Mouse (Mus musculus) heart, embryonic 14.5 days (tissue): ENCODE data around the gene Tcn2. TPM values are rescaled to one million over a fixed set of nuclear protein-coding genes. Genes with fewer than 3 reads are reported as not detected.
A peak's percentile ranks its signal among the peaks of the same experiment; 100 is the strongest.
"Not testable (repeated sequence)": the region's sequence is repeated elsewhere in the genome, so short reads cannot be mapped to it uniquely, and the experiment has no call there.

Experiments
- ATAC-seq: fragments of 200-750 bp; cut with Nextera tagmentation; 2 replicates; pipeline ENCODE4 v1.8.0; 2017; ENCODE audit warnings: low read depth, moderate TSS enrichment; ENCODE audit not compliant: insufficient number of reproducible peaks, insufficient read depth, low FRiP score
- H3K27ac ChIP-seq, 2 experiments: fragments of 200-500 bp in 1 of 2; fragments of 300-500 bp in 1 of 2; sonication (generic) in 1 of 2; replicated peaks in 1 of 2; 2 replicates each; pipeline ENCODE4 v1.5.1; 2012 to 2014; ENCODE audit warnings: low read depth in 2 of 2, low read length in 2 of 2, control low read depth in 1 of 2, mild to moderate bottlenecking in 1 of 2, mixed read lengths in 1 of 2; ENCODE audit not compliant: control insufficient read depth in 1 of 2, insufficient read depth in 1 of 2
- H3K27me3 ChIP-seq: fragments of 300-500 bp; sonication (generic); 2 replicates; pipeline ENCODE4 v1.6.1; 2014; ENCODE audit warnings: mild to moderate bottlenecking, low read length, control low read depth; ENCODE audit not compliant: control insufficient read depth, insufficient read depth
- H3K36me3 ChIP-seq: fragments of 300-500 bp; sonication (generic); 2 replicates; pipeline ENCODE4 v1.6.1; 2014; ENCODE audit warnings: mild to moderate bottlenecking, control low read depth, low read length, mixed read lengths; ENCODE audit not compliant: control insufficient read depth, insufficient read depth
- H3K4me1 ChIP-seq, 2 experiments: fragments of 200-500 bp in 1 of 2; fragments of 300-500 bp in 1 of 2; sonication (generic) in 1 of 2; 2 replicates each; pipeline ENCODE4 v1.6.1; 2012 to 2014; ENCODE audit warnings: low read length in 2 of 2, control low read depth in 1 of 2, mixed read lengths in 1 of 2; ENCODE audit not compliant: control insufficient read depth in 2 of 2, insufficient read depth in 2 of 2
- H3K4me2 ChIP-seq: fragments of 300-500 bp; sonication (generic); 2 replicates; pipeline ENCODE4 v1.6.1; 2014; ENCODE audit warnings: mild to moderate bottlenecking, low read length
- H3K4me3 ChIP-seq, 2 experiments: fragments of 200-500 bp in 1 of 2; fragments of 300-500 bp in 1 of 2; sonication (generic) in 1 of 2; 2 replicates each; pipeline ENCODE4 v1.5.1; 2012 to 2014; ENCODE audit warnings: low read length in 2 of 2, mild to moderate bottlenecking in 2 of 2, control low read depth in 1 of 2, low read depth in 1 of 2, moderate library complexity in 1 of 2; ENCODE audit not compliant: control insufficient read depth in 1 of 2, insufficient read depth in 1 of 2
- H3K9ac ChIP-seq: fragments of 300-500 bp; sonication (generic); 2 replicates; pipeline ENCODE4 v1.6.1; 2014; ENCODE audit warnings: mild to moderate bottlenecking, low read length
- H3K9me3 ChIP-seq: fragments of 300-500 bp; sonication (generic); 2 replicates; pipeline ENCODE4 v1.6.1; 2016; ENCODE audit warnings: low read length, control low read depth; ENCODE audit not compliant: control insufficient read depth
- WGBS: fragments of 180-500 bp; shearing (Covaris S2); extraction: QIAGEN DNeasy Blood & Tissue Kit; methylation state at CpG from one replicate; pipeline ENCODE4 v1.1.7; 2014; 5-methylcytosine and 5-hydroxymethylcytosine counted together
- polyA plus RNA-seq: library from polyadenylated mRNA; unstranded; fragments of >200 nt; fragmentation: Nextera tagmentation; extraction: Ambion mirVana; gene quantifications from 2 replicates; pipeline ENCODE4 v1.2.1, GENCODE M21; 2014

Gene Tcn2
- polyA plus RNA-seq, 1 experiment from 2014 or later, result 91.6 TPM

GRCm38 (mm10) chr11:3954876-3955275, 22.9 kb upstream of the Tcn2 start:
- WGBS, result 81% methylated on average over 5 of the region's 5 CpGs
- H3K4me2 ChIP-seq, H3K9me3 ChIP-seq, ATAC-seq, H3K4me1 ChIP-seq, H3K36me3 ChIP-seq, H3K27me3 ChIP-seq, H3K4me3 ChIP-seq, H3K9ac ChIP-seq, H3K27ac ChIP-seq: not testable (repeated sequence)

GRCm38 (mm10) chr11:3946386-3946785, 14.4 kb upstream of the Tcn2 start:
- no peak overlapping the region for H3K4me2 ChIP-seq
- 31% methylated on average over 1 of the region's 1 CpGs for WGBS
- H3K9me3 ChIP-seq, result no peaks in the 10 kb centered on the region
- ATAC-seq, result no peak
- H3K4me3 ChIP-seq, result no peak overlapping the region
- H3K4me1 ChIP-seq, result no peaks in the 10 kb centered on the region
- H3K9ac ChIP-seq, result no peak overlapping the region
- H3K36me3 ChIP-seq, result no peaks in the 10 kb centered on the region
- H3K27me3 ChIP-seq, result no peaks in the 10 kb centered on the region
- no peak overlapping the region for H3K27ac ChIP-seq

- H3K4me2 ChIP-seq, result no peak overlapping the region
- H3K27me3 ChIP-seq, result no peaks in the 10 kb centered on the region
- H3K4me1 ChIP-seq, result no peaks in the 10 kb centered on the region
- WGBS, result 79% methylated on average over 7 of the region's 7 CpGs
- no peak overlapping the region for H3K4me3 ChIP-seq
- H3K9ac ChIP-seq, result no peak overlapping the region
- no peaks in the 10 kb centered on the region for H3K9me3 ChIP-seq
- no peaks in the 10 kb centered on the region for H3K36me3 ChIP-seq
- no peak for ATAC-seq
- no peak overlapping the region for H3K27ac ChIP-seq
Observed at GRCm38 (mm10) chr11:3941371-3941770, 9.4 kb upstream of the Tcn2 start.

- H3K27me3 ChIP-seq, result no peaks in the 10 kb centered on the region
- H3K36me3 ChIP-seq, result no peaks in the 10 kb centered on the region
- 68% methylated on average over 13 of the region's 13 CpGs for WGBS
- no peaks in the 10 kb centered on the region for H3K9me3 ChIP-seq
- H3K4me1 ChIP-seq, result peaks cover 0 to 3% of the 10 kb centered on the region in 2 experiments; a peak in 3 of 4 replicates
- H3K4me2 ChIP-seq, result no peak overlapping the region
- no peak overlapping the region for H3K4me3 ChIP-seq
- ATAC-seq, result no peak
- no peak overlapping the region for H3K27ac ChIP-seq
- H3K9ac ChIP-seq, result no peak overlapping the region
Observed at GRCm38 (mm10) chr11:3937321-3937874, 5.4 kb upstream of the Tcn2 start.

GRCm38 (mm10) chr11:3936318-3936717, 4.4 kb upstream of the Tcn2 start:
- no peaks in the 10 kb centered on the region for H3K9me3 ChIP-seq
- no peak for ATAC-seq
- WGBS, result 86% methylated on average over 3 of the region's 3 CpGs

GRCm38 (mm10) chr11:3935135-3935534, 3.2 kb upstream of the Tcn2 start:
- H3K4me2 ChIP-seq, result no peak overlapping the region
- no peak for ATAC-seq
- no peaks in the 10 kb centered on the region for H3K36me3 ChIP-seq
- WGBS, result 79% methylated on average over 4 of the region's 4 CpGs
- no peak overlapping the region for H3K9ac ChIP-seq
- no peak overlapping the region for H3K27ac ChIP-seq
- H3K4me1 ChIP-seq, result peaks cover 6 to 14% of the 10 kb centered on the region in 2 experiments
- H3K4me3 ChIP-seq, result no peak overlapping the region
- no peaks in the 10 kb centered on the region for H3K9me3 ChIP-seq
- no peaks in the 10 kb centered on the region for H3K27me3 ChIP-seq

More at GRCm38 (mm10) chr11:3936318-3936717, 4.4 kb upstream of the Tcn2 start:
- H3K4me3 ChIP-seq, result no peak overlapping the region
- H3K27me3 ChIP-seq, result no peaks in the 10 kb centered on the region
- no peaks in the 10 kb centered on the region for H3K36me3 ChIP-seq
- H3K9ac ChIP-seq, result no peak overlapping the region
- no peak overlapping the region for H3K4me2 ChIP-seq
- H3K4me1 ChIP-seq, result peaks cover 3 to 10% of the 10 kb centered on the region in 2 experiments
- H3K27ac ChIP-seq, result no peak overlapping the region

- Histone ChIP-seq H3K4me1 (peaks cover 6 to 14% of the 10 kb centered on the region in 2 experiments), H3K4me3 (no peak overlapping the region), H3K9ac (no peak overlapping the region), H3K4me2 (no peak overlapping the region), H3K27ac (no peak overlapping the region), H3K36me3 (0 out of 2 replicates have a peak, but pooled peaks cover 4% of the 10 kb centered on the region), H3K27me3 (no peaks in the 10 kb centered on the region), H3K9me3 (no peaks in the 10 kb centered on the region)
- WGBS, result 89% methylated on average over 9 of the region's 9 CpGs
- no peak for ATAC-seq
Observed at GRCm38 (mm10) chr11:3933756-3934285, 1.9 kb upstream of the Tcn2 start.

GRCm38 (mm10) chr11:3930931-3931330, 1.0 kb downstream of the Tcn2 start:
- ATAC-seq, result no peak
- 49% methylated on average over 6 of the region's 6 CpGs for WGBS
- peak overlapping the region; percentile 49 to 58; a peak in 3 of 4 replicates for H3K4me3 ChIP-seq
- H3K9ac ChIP-seq, result peak overlapping the region; percentile 74; the same call in 1 of the 2 replicates
- H3K36me3 ChIP-seq, result peaks cover 19% of the 10 kb centered on the region
- no peaks in the 10 kb centered on the region for H3K9me3 ChIP-seq
- H3K4me1 ChIP-seq, result peaks cover 6 to 14% of the 10 kb centered on the region in 2 experiments
- peak overlapping the region; percentile 78 for H3K4me2 ChIP-seq
- H3K27me3 ChIP-seq, result no peaks in the 10 kb centered on the region
- no peak overlapping the region for H3K27ac ChIP-seq
